Mouse (Mus musculus) spleen, postnatal 14 days (tissue): ENCODE data around the gene 1700025C18Rik.

ENCODE experiments used
- DNase-seq, 2 experiments: peaks; one replicate each; pipeline ENCODE4 v3.0.0; 2021 to 2022; ENCODE audit warnings: low spot score in 2 of 2

1700025C18Rik gene

DNA sequence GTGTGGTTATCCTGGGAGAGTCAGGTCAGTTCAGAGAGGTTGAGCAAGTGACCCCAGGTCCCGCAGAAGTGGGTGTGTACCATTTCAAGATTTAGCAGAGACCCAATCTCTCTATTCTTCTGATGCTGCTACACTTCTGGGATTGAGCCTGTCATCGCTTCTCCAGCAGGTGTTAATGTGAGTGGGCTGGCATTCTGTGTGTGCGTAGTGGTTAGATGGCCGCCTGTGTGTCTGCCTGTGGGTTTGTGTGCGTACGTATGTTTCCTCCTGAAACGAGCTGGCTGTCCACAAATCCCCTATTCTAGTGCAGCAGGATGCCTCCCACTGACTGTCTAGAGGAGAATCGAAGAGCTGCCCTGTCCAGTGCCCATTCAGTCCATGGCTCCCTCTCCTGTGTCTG lies 12.5 kb downstream of the 1700025C18Rik start:
- DNase-seq = no peak

DNA sequence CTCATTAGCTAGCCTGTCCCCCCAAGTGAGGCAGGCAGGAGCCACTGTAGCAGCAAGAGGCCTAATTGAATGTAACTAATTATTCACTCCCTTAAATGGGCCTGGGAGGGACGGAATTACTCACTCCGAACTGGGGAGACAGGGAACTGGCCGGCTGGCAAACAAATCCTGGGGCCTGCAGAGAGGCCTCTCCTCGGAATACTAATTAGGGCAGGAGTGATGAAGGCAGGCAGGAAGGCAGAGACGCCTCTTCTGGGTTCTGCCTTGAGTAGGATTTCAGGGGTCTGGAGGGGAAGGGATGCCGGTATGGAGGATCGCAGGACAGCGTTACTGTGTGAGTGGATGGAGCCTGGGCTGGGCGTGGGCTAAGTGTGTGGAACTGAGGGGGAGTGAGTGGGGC lies 13.5 kb downstream of the 1700025C18Rik start:
- no peak for DNase-seq

DNA sequence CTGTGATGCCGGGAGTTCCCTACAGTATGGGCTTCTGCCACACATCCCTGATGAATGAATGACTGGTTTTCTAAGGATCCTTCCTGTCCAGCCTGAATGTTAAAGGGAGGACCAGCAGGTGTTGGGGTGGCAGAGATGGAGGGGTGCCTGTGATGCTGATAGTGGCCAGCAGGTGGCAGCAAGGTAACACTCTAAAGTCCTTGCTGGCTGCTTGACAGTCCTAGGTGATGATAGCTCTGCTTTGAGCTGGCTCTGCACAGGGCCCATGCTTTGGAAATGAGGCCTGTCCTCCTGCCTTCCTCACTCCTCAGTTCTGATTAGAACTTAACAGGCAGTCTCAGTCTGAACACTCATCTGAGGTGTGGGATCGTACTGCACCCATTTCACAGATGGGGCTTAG lies 15.6 kb downstream of the 1700025C18Rik start:
- DNase-seq = peak; percentile 52 to 67

DNA sequence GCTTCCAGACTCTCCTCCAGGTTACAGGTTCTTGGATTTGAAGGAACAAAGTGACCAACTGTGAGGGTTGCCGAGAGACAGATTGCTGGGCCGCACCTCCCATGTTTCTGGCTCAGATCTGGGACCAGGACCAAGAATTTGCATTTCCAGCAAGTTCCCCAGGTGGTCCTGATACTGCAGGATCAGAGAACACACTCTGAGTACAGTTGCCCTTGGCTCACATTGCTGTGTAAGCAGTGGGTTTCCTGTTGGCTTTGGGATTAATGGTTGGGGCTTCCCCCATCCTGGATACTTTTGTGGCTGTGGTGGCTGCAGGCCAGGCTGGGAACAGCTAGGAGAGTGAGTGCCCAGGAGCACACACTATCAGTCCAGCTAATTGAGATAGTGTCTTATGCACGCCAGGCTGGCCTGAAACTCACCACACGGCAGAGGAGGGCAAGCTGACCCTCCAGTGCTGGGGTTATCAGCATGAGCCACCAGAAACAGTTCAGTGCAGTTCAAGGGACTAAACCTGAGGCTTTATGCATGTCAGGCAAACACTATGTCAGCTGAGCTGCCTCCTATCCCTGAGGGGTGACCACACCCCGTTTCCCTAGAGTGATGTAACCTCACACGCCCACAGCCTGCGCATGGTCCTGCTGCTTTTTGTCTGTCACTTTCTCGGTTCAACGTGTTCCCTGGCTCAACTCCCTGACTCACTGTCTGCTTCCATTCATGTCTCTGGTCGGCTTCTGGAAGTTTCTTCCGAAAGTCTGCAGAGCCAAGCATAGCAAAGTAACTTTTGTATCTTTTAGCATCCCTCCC lies 16.3 kb downstream of the 1700025C18Rik start:
- DNase-seq = no peak

DNA sequence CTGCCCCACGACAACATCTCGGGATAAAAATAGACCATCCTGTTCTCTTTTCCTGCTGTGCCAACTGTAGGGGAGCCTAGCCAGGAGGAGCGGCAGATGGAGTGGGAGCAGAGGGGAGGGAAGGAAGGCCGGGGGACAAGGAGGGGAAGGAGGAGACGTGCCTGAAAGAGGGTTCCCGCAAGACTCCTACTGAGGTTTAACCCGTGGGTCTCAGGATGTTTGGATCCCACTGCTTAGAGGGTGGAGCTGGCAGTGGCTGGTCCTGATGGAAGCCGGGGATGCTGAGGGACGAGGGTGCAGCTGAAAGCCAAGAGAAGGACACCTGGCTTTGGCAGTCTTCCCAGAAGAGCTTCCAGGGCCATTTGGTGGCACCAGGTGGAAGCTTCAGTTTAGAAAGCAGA lies 17.2 kb downstream of the 1700025C18Rik start:
- no peak for DNase-seq

DNA sequence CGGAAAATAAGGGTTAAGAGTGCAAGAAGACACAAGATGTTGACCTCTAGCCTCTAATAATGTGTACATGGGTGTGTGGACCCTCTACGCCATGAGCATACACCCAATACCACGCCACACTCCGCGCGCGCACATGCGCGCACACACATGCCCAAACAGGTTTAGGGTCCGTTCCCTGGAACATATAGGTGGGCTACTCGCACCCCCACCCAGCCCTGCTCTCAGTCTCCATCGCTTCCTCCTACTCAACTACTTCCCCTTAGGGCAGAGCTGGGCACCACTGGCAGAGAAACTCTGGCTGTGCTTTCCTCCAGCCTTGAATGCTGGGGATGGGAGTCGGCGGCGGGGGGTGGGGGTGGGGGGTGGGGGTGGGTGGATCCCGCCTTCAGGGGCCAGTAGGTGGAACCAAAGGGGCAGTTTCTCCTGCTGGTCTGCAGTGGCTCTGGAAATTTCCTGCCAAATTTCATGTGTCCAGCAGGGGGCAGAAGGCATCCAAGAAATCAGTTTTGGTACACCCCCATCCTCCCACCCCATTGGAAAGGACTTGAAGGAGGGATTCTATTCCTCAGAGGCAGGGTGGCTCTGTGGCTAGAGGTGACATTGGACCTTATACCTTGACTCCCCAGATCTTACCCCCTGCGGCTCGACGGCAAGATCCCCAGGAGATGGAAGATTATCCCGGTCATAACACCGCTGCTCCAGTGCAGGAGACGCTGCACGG lies 20.3 kb downstream of the 1700025C18Rik start:
- peak in 1 of 2 experiments; percentile 26 for DNase-seq

DNA sequence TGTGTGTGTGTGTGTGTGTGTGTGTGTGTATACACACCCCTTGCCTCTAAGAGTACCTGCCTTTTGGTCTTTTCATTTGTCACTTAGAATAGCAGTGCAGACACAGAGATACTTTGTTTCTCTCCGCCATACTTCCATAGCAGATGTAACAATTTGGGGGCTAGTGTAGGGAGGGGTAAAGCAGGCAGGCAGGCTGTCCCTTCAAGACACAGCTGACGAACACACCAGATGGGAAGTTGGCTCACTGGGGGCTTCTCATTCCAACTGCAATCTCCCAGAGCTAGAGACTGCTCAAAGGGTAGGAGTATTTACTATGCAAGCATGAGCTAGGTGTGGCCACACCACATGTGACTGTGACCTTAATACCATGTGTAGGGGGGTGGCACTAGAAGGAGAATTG lies 21.7 kb downstream of the 1700025C18Rik start:
- DNase-seq = no peak

DNA sequence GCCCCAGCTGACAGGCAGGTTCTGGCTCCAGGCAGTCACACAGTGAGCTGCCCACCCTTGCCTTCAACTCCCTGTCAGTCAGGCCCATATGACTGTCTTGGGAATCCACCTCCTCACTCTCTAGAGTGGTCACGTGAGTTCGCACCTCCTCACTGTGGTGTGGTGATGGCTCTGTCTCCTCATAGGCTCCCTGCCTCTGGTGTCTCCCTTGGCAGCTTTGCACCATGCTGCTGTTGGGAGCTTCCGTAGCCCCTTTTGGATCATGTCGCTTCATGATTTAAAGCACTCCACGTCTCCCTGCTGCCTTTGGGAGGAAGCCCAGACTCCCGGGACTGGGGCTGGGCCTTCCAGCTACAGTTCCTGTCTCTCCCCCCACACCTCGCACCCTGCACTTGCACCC lies 26.1 kb downstream of the 1700025C18Rik start:
- no peak for DNase-seq

DNA sequence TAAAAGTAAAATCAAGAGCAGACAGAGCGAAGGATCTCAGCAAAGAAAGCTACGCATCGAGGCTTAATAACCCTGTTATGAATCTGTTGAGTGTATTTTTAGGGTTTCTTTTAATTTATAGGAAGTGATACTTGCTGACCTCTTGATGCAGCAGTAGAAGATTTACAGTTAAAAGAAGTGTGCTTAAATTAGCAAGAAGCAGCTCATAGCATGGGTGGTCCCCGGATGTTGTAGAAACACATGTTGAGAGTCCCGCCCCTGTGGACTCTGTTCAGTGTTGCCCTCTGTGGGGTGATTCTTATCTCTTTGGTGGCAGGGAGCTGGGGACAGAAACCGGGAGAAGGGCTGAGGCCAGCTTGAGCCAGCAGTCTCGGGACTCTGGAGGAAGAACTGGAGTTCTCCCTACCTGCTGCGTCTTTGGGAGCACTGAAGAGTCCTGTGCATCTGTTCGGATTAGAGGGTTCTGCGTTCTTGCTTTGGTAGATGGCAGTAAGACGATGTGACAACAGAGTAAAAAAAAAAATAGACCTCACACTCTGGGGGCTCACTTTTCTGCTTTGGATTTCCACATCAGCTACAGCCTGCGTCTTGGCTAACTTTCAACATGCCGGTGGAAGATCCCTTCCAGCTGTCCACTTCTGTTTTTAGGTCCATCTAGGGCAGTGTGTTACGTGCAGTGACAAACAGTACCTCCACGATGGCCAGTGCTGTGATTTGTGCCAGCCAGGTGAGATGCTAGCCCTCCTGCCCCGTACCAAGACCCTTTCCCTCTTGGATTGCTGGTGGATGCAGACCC lies 28.7 kb downstream of the 1700025C18Rik start:
- DNase-seq = no peak

DNA sequence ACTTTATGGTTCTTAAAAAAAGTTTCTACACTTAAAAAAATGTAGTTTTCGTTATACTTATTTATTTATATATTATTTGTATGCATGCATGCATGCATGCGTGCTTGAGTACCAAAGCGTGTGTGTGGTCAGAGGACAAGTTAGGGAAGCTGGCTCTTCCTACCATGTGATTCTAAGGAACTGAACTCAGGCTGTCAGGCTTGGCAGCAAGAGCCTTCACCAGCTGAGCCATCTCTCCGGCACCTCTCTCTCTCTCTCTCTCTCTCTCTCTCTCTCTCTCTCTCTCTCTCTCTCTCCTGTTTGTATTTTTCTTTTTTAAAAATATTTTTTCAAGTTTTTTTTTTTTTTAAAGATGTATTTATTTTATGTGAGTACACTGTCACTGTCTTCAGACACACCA lies 30.6 kb downstream of the 1700025C18Rik start:
- no peak for DNase-seq

DNA sequence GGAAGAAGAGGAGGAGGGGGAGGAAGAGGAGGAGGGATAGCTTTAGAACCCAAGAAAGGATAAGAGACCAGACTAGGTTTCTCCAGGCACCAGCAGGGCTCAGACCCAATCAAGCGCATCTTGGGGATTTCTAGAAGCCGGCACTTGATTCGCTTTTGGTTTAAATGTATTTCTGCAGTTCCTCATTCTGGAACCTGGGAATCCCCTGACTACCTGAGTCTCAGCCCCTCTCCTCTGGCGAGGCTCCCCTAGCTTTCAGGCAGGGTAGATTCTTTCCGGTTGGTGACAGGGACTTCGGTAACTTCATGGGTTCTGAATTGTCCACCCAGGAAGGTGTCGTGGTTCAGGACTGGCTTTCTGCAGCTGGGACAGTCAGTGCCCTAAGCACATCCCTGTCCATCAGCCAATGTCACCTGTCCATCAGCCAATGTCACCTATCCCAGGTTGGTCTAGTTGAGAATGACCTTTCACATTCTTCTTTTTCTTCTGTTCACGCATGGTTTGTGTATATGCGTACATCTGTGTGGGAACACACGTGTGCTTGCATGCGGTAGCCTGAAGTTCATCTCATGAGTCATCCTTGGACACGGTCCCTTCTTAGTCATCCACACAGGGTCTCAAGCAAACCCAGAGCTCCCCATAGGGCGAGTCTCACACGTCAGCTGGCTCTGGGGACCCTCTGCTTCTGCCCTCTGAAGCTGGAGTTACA lies 34.0 kb downstream of the 1700025C18Rik start:
- DNase-seq = peak in 1 of 2 experiments; percentile 12

DNA sequence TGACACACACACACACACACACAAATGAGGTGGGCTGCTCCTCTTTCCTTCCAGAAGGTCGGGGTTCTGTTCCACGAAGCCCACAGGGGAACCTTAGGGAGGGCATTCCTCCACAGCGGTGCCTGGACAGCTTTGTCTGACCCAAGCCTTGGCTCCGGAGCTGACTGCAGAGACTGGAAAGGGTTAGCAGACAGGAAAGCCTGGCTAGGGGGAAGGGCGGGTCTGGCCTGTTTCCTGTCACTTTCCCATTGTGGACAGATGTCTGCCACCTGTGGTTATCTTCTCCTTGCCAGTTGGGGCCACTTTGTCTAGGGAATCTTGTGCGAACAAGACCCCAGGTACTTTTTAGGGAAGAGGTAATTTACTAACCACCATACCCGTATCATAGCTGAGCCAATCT lies 34.6 kb downstream of the 1700025C18Rik start:
- no peak for DNase-seq

DNA sequence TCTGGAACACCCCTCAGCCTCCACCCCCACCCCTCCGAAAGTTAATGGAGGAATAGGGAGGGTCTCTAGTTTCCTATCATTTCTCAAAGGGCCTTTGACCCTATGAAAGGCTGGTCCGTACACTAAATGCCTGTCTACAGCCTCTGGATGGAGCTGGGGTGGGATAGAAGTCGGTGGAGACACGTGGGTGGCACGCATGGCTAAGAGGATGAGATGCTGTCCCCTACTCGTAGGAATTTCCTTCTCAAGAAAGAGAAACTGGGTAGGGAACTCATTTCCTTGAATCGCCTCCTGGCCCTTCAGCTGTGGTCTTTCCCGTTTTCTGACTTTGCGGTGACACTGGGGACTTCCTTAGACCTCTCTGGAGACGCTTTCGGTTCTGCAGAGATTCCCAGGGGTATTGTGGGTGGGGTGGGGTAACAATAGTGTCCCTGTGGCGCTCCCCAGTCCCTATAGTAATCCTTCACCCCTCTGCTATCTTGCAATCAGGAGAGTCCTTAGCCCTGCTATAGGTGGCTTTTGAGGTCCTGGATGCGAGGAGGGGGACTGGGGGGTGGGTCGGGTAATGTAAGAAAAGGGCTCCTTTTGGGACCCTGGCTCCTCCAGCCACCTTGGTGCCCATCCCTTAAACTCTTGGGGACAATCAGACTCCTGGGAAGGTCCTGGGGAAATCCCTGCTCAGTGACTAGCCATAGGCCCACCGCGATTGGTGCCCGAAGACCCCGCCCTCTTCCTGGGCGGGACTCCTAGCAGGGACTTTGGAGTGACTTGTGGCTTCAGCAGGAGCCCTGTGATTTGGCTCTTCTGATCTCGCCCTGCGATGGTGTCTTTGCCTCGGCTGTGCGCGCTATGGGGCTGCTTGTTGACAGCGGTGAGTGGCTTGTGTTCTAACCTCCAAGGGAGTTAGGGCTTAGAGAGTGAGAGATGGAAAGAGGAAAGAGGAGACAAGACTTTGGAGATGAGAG lies 35.4 kb downstream of the 1700025C18Rik start, which contains the start of gene Cd40:
Cd40 (plus strand) TSS at position 740 of the 965 bp plus-strand sequence.
- DNase-seq = peak; percentile 39 to 58

DNA sequence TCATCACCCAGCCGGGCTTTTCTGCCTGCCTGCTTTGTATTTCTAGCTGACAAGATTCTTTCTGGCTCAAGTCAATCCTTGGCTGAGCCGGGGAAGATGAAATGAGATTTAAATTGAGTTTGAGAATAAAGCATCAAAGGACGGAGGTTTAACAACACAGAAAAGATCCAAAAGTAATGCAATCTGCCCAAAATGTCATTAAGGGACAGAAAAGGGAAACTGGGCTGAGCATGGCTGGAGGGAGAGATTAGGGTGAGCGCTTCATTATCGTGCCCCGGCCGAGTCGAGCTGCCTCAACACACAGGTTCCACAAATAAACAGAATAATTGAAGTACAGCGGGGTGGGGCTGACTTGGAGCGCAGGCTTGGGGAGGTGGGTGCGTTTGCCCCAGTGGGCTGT lies 39.0 kb downstream of the 1700025C18Rik start:
- DNase-seq = no peak

DNA sequence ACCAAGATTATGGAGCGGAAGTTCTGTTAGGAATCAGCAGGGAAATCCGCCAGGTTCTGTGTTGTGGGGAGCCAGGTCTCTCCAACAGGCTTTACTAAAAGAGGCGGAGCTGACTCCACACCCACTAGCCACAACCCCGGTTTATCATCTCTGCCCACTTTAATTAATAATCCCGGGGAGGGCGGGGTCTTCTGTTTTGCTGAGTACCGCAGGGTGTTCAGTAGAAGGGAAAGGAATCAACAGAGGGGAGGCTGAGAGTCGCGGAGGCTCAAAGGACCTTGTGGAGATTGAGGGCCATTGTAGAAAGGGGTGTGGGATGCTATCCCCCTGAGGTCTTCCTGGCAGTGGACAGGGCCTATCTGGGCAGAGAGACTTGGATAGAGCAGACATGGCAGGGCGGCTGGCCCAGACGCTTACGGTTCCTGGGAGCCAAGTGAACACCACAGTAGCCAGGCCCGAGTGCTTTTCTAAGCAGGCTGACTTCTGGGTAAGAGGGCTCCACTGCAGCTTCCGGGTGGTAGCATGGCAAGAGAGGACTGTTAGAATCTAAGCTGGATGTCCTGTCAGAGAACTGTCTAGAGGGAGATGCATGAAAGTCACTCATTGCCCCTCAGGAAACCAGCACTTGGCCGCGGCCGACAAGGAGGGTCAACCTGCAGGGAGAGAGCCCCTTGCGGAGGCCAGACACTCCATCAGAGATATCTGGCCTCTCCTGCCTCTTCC lies 39.6 kb downstream of the 1700025C18Rik start:
- DNase-seq = no peak

DNA sequence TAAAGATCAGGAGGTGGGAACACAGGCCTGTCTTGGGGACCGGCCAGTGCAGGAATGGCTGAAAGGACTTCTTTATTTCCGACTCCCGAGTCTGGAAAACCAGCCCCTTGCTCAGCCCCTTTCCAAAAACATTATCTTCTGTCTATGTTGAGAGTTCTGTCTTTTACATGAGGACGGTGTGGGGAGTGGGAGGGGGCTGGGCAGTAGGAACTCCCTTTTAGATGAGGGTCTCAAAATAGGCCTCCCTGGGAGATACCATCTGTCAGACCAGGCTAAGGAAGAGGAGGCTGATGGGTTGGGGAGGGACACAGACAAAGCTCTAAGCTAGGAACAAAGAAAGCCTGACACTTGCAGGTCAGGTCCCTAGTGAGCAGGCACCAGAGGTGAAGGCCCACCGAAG lies 41.5 kb downstream of the 1700025C18Rik start:
- DNase-seq = no peak

DNA sequence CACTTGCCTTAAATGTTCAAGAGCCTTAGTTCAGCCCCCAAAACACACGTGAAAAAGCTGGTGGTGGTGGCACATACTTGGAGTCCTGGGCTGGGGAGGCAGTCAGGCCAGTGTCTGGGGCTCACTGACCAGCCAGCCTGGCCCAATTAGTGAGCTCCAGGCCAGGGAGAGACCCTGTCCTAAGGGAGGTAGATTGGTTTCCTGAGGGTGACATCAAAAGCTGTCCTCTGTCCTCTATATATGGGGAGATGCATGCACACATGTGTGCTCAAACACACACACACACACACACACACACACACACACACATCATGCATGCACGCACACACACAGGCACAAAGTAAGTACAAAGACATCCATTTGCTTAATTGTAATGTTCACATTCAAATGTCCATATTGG lies 46.8 kb downstream of the 1700025C18Rik start:
- no peak for DNase-seq

DNA sequence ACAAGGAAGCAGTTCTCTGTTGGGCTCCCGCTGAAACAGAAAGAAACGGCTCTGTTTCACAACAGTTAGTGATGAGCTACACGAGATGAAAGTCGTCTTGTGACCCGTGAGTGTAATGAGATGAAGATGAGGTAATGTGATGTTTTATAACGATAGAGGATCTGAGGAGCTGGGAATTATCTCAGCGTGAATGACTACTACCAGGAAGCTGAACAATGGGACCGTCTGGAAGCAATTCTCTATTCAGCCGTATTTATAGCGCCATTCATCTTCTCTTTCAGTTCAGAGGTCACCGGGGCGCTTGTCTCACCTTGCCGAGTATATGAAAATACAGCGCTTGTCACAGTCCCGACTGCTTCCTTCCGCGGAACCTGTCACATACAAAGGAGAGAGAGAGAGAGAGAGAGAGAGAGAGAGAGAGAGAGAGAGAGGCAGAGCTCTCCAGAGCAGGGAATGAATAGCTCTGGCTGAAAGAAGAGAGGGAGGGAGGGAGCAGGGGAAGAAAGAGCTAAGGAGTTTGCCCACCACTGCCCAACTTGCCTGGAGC lies 47.4 kb downstream of the 1700025C18Rik start:
- no peak for DNase-seq

DNA sequence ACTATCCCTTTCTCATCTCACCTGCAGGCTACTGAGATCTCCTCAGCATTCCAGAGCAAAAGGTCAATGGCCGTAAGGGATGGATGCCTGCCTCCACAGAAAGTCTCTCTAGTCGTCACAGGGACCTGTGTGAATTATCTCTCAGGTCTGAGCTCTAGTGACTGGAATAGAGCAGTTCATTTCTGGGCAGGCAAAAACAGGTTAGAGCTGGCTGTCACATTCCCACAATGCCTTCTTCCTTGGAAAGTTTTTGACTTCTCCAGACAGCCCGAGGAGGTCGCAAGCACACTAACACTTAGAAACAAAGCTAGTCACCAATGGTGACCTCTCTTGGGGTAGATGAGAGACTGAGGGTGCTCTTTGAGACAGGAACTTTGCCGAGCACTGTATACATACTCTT lies 48.4 kb downstream of the 1700025C18Rik start:
- no peak for DNase-seq

DNA sequence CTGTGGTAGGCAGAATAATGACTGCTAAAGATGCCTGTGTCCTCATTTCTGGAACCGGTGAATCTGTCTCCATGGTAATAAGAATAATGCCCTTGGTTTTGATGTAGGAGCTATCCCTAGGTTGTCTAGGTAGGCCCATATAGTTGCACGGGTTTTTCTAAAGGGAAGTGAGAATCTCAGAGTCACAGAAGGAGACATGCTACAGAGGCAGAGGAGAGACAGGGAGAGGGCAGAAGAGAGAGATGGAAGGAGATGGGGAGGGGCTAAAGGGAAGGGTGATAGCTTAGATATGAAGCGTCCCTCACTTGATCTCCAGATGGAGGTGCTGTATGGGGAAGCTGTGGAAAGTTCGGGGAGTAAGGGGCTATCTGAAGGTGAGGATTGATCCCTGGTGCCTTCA lies 53.1 kb downstream of the 1700025C18Rik start:
- DNase-seq = no peak
